Mouse (Mus musculus) bone marrow, adult 2 months (tissue): Measurements from ENCODE around the gene Scamp4.

ENCODE experiments used
- CTCF ChIP-seq: fragments of 200-500 bp; IDR thresholded peaks from 2 replicates; pipeline ENCODE4 v1.5.1; 2011; ENCODE audit warnings: low read length, control low read depth; ENCODE audit not compliant: control insufficient read depth, insufficient read depth
- POLR2A ChIP-seq: fragments of 200-500 bp; IDR thresholded peaks from 2 replicates; pipeline ENCODE4 v1.6.1; 2011; ENCODE audit warnings: low read depth, mild to moderate bottlenecking, control low read depth, low read length, borderline replicate concordance; ENCODE audit not compliant: control insufficient read depth

DNA sequence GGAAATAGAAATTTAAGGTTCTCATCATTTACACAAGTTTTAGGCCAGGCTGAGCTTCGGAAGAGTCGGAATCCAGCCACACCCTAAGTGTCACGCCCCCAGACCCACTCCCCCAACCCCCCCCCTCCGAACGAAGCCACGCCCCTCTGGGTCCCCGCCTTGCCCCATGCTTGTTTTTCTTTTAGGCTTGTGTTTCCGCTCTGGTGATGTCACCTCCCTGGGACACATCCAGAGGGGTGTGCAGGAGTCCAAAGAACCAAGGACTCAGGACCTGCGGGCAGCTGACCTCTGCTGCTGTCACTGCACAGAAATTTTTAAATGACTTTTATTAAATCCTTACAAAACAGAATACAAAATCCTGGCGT is 62.3 kb downstream of the Scamp4 start:
- TF ChIP-seq CTCF (no peak), POLR2A (no peak)
